Mouse (Mus musculus) CH12.LX (cell line): ENCODE data around the gene Pcdh7. TPM values are rescaled to one million over a fixed set of nuclear protein-coding genes. Genes with fewer than 3 reads are reported as not detected.

Experiments used
- DNase-seq: peaks from one replicate; pipeline ENCODE4 v3.0.0-alpha.2; 2013; ENCODE audit errors: extremely low read depth
- H3K27ac ChIP-seq: 2 replicates; pipeline ENCODE4 v1.5.1; 2012; ENCODE audit warnings: low read depth, mild to moderate bottlenecking, control low read depth, moderate library complexity; ENCODE audit not compliant: insufficient read depth
- H3K27me3 ChIP-seq: replicated peaks from 2 replicates; pipeline ENCODE3; 2012; ENCODE audit warnings: inconsistent platforms
- H3K36me3 ChIP-seq, 2 experiments: replicated peaks in 1 of 2; 2 replicates each; pipeline versions ENCODE3 to v1.6.1; 2012; ENCODE audit warnings: inconsistent platforms in 1 of 2, low read length in 1 of 2, mild to moderate bottlenecking in 1 of 2, mixed read lengths in 1 of 2, moderate library complexity in 1 of 2; ENCODE audit not compliant: control insufficient read depth in 1 of 2, insufficient read depth in 1 of 2
- H3K4me1 ChIP-seq, 2 experiments: 2 replicates each; pipeline ENCODE4 v1.6.1; 2012; ENCODE audit warnings: inconsistent platforms in 1 of 2, moderate library complexity in 1 of 2; ENCODE audit not compliant: insufficient read depth in 2 of 2, control insufficient read depth in 1 of 2
- H3K4me2 ChIP-seq: 2 replicates; pipeline ENCODE4 v1.6.1; 2012; ENCODE audit warnings: low read depth, mild to moderate bottlenecking, control low read depth; ENCODE audit not compliant: poor library complexity, insufficient read depth, severe bottlenecking
- H3K4me3 ChIP-seq, 3 experiments: fragments of 150-350 bp in 1 of 3; sonication (generic) in 1 of 3; replicated peaks in 1 of 3; 2 replicates each; pipeline versions ENCODE3 to v1.5.1; 2011 to 2012; ENCODE audit warnings: low read depth in 2 of 3, low read length in 2 of 3, mild to moderate bottlenecking in 2 of 3, moderate library complexity in 2 of 3, control low read depth in 1 of 3, improper control_type of control experiment in 1 of 3, inconsistent platforms in 1 of 3, mixed read lengths in 1 of 3; ENCODE audit not compliant: poor library complexity in 1 of 3
- H3K79me2 ChIP-seq: replicated peaks from 2 replicates; pipeline ENCODE4 v1.6.1; 2012; ENCODE audit warnings: mild to moderate bottlenecking, moderate library complexity; ENCODE audit not compliant: control insufficient read depth, poor library complexity, insufficient read depth, severe bottlenecking; ENCODE audit errors: extremely low read depth
- H3K9ac ChIP-seq: 2 replicates; pipeline ENCODE4 v1.6.1; 2012; ENCODE audit warnings: low read depth, mild to moderate bottlenecking, control low read depth, moderate library complexity; ENCODE audit not compliant: insufficient read depth
- H3K9me3 ChIP-seq: replicated peaks from 2 replicates; pipeline ENCODE3; 2012; ENCODE audit warnings: low read length, inconsistent platforms, mixed read lengths
- BHLHE40 ChIP-seq: IDR thresholded peaks from 2 replicates; pipeline ENCODE4 v1.6.1; 2011; ENCODE audit warnings: mild to moderate bottlenecking, low read depth, low read length, improper control_type of control experiment
- E2F4 ChIP-seq: IDR thresholded peaks from 2 replicates; pipeline ENCODE4 v1.6.1; 2011; ENCODE audit warnings: low read depth, low read length, improper control_type of control experiment; ENCODE audit not compliant: insufficient replicate concordance
- ELF1 ChIP-seq: IDR thresholded peaks from 2 replicates; pipeline ENCODE4 v1.6.1; 2014; ENCODE audit warnings: low read depth, mild to moderate bottlenecking, inconsistent platforms, low read length, improper control_type of control experiment
- ETS1 ChIP-seq: conservative IDR thresholded peaks from 2 replicates; pipeline ENCODE4 v1.6.1; 2012; ENCODE audit warnings: low read depth, mild to moderate bottlenecking, inconsistent platforms, low read length, improper control_type of control experiment, moderate library complexity
- GABPA ChIP-seq: IDR thresholded peaks from 2 replicates; pipeline ENCODE4 v1.6.1; 2012; ENCODE audit warnings: low read depth, low read length, improper control_type of control experiment, inconsistent platforms; ENCODE audit not compliant: insufficient replicate concordance
- JUN ChIP-seq: IDR thresholded peaks from 2 replicates; pipeline ENCODE4 v1.6.1; 2011; ENCODE audit warnings: low read depth, mild to moderate bottlenecking, low read length, improper control_type of control experiment, moderate library complexity; ENCODE audit not compliant: insufficient read depth
- MAFK ChIP-seq: IDR thresholded peaks from 2 replicates; pipeline ENCODE4 v1.6.1; 2011; ENCODE audit warnings: low read length, improper control_type of control experiment; ENCODE audit not compliant: insufficient replicate concordance
- MAX ChIP-seq: IDR thresholded peaks from 2 replicates; pipeline ENCODE4 v1.6.1; 2011; ENCODE audit warnings: low read length, improper control_type of control experiment
- MEF2A ChIP-seq: IDR thresholded peaks from 2 replicates; pipeline ENCODE4 v1.6.1; 2014; ENCODE audit warnings: low read depth, mild to moderate bottlenecking, inconsistent platforms, low read length, improper control_type of control experiment, borderline replicate concordance
- MXI1 ChIP-seq: IDR thresholded peaks from 2 replicates; pipeline ENCODE4 v1.6.1; 2011; ENCODE audit warnings: mild to moderate bottlenecking, low read depth, low read length, improper control_type of control experiment
- NELFE ChIP-seq: IDR thresholded peaks from 2 replicates; pipeline ENCODE4 v1.6.1; 2011; ENCODE audit warnings: low read depth, low read length, improper control_type of control experiment
- PAX5 ChIP-seq: IDR thresholded peaks from 2 replicates; pipeline ENCODE4 v1.6.1; 2012; ENCODE audit warnings: low read length, inconsistent platforms, mixed read lengths
- POLR2A ChIP-seq: IDR thresholded peaks from 2 replicates; pipeline ENCODE4 v1.6.1; 2011; ENCODE audit warnings: low read depth, mild to moderate bottlenecking, improper control_type of control experiment, low read length
- TBP ChIP-seq: conservative IDR thresholded peaks from 2 replicates; pipeline ENCODE4 v1.6.1; 2011; ENCODE audit warnings: low read depth, low read length, improper control_type of control experiment
- USF2 ChIP-seq: conservative IDR thresholded peaks from 2 replicates; pipeline ENCODE4 v1.6.1; 2011; ENCODE audit warnings: low read depth, low read length, improper control_type of control experiment
- ZKSCAN1 ChIP-seq: IDR thresholded peaks from 2 replicates; pipeline ENCODE4 v1.6.1; 2012; ENCODE audit warnings: low read depth, inconsistent platforms, low read length, improper control_type of control experiment, borderline replicate concordance
- ZMIZ1 ChIP-seq: IDR thresholded peaks from 2 replicates; pipeline ENCODE4 v1.6.1; 2012; ENCODE audit warnings: low read depth, mild to moderate bottlenecking, inconsistent platforms, low read length, improper control_type of control experiment
- ZNF384 ChIP-seq: IDR thresholded peaks from 2 replicates; pipeline ENCODE4 v1.6.1; 2012; ENCODE audit warnings: low read depth, low read length, improper control_type of control experiment, inconsistent platforms
- dilution Hi-C: fragments of 300-500 bp; cut with MboI; formaldehyde crosslinking; loops from 2 replicates; pipeline ENCODE4 v1.14.3; 2020; ENCODE audit warnings: low sequenced_read_pairs; ENCODE audit not compliant: extremely low pct_unique_long_range_greater_than_20kb, extremely low pct_ligation_motif_present
- in situ Hi-C: fragments of 300-500 bp; cut with MboI; formaldehyde crosslinking; loops from 3 replicates; pipeline ENCODE4 v1.14.3; 2019; ENCODE audit warnings: low sequenced_read_pairs, low pct_ligation_motif_present, low pct_unique_long_range_greater_than_20kb, mixed read lengths
- polyA plus RNA-seq: library from polyadenylated mRNA; unstranded; fragments of >175 nt; gene quantifications from 2 replicates; pipeline ENCODE4 v1.2.1, GENCODE M21; 2012; ENCODE audit warnings: low read depth; ENCODE audit not compliant: insufficient read length
- total RNA-seq, 2 experiments: library from RNA; depleted of rRNA; stranded (reverse); fragments of 300-350 nt in 1 of 2; fragments of >200 nt in 1 of 2; gene quantifications; 2 replicates each; pipeline ENCODE4 v1.2.3; 2012 to 2014

The Pcdh7 gene
- total and polyA plus RNA-seq, 3 experiments, result not detected

GRCm38 (mm10) chr5:57899018-57899614 lies 181.3 kb downstream of the Pcdh7 start:
- Histone ChIP-seq H3K4me3 (no peak overlapping the region), H3K27me3 (no peaks in the 10 kb centered on the region), H3K9me3 (peaks cover 7% of the 10 kb centered on the region), H3K9ac (no peak overlapping the region), H3K79me2 (no peaks in the 10 kb centered on the region), H3K36me3 (no peaks in the 10 kb centered on the region), H3K27ac (no peak overlapping the region), H3K4me2 (no peak overlapping the region), H3K4me1 (no peaks in the 10 kb centered on the region)
- no peak for DNase-seq
- in situ Hi-C loops (no loop called here), dilution Hi-C loops (no loop called here)
- no peak for TF ChIP-seq E2F4
- no peak for TF ChIP-seq BHLHE40
- no peak for TF ChIP-seq MAFK
- no peak for TF ChIP-seq ZMIZ1

GRCm38 (mm10) chr5:57907218-57907617 lies 189.5 kb downstream of the Pcdh7 start:
- no peak overlapping the region for H3K4me2 ChIP-seq
- no peak overlapping the region for H3K4me3 ChIP-seq
- no peaks in the 10 kb centered on the region for H3K79me2 ChIP-seq
- dilution Hi-C loops, result no loop called here
- H3K9me3 ChIP-seq, result peaks cover 2% of the 10 kb centered on the region
- in situ Hi-C loops, result no loop called here
- H3K36me3 ChIP-seq, result no peaks in the 10 kb centered on the region
- H3K4me1 ChIP-seq, result no peaks in the 10 kb centered on the region
- no peak for DNase-seq
- H3K9ac ChIP-seq, result no peak overlapping the region
- no peak overlapping the region for H3K27ac ChIP-seq
- H3K27me3 ChIP-seq, result no peaks in the 10 kb centered on the region
- TF ChIP-seq MAX, result no peak
- TF ChIP-seq NELFE, result no peak
- TF ChIP-seq MAFK, result no peak
- no peak for TF ChIP-seq ETS1
- no peak for TF ChIP-seq MXI1
- TF ChIP-seq ZNF384, result no peak
- TF ChIP-seq GABPA, result no peak
- TF ChIP-seq PAX5, result no peak
- no peak for TF ChIP-seq USF2
- TF ChIP-seq POLR2A, result no peak
- TF ChIP-seq ZKSCAN1, result no peak
- no peak for TF ChIP-seq JUN
- no peak for TF ChIP-seq TBP
- no peak for TF ChIP-seq ELF1
- TF ChIP-seq MEF2A, result no peak
